Mouse (Mus musculus) Patski (cell line): ENCODE results near the gene Pbp2. TPM values are rescaled to one million over a fixed set of nuclear protein-coding genes. Genes with fewer than 3 reads are reported as not detected.

ENCODE experiments used
- ATAC-seq: fragments of 100-300 bp; one replicate; pipeline ENCODE4 v1.8.0; 2021
- CTCF ChIA-PET: fragments of 350-600 bp; sonication (Branson Sonifier 250); formaldehyde crosslinking; loops from one replicate; lab custom pipeline; 2022; ENCODE audit warnings: inconsistent platforms; lab: Charles Lee
- POLR2A ChIA-PET: fragments of 350-600 bp; sonication (Branson Sonifier 250); formaldehyde crosslinking; loops from one replicate; lab custom pipeline; 2022; ENCODE audit warnings: antibody characterized with exemption, inconsistent platforms; lab: Charles Lee
- DNase-seq: peaks from one replicate; pipeline ENCODE4 v3.0.0-alpha.2; 2011; ENCODE audit warnings: low read depth, low spot score
- H3K27me3 ChIP-seq: fragments of 371-371 bp; one replicate; pipeline ENCODE4 v1.5.1; 2021
- CTCF ChIP-seq: fragments of 100-300 bp; IDR thresholded peaks from one replicate; pipeline ENCODE4 v1.5.1; 2021
- in situ Hi-C: fragments of 300-500 bp; cut with MboI; formaldehyde crosslinking; loops from 3 replicates; pipeline ENCODE4 v1.11.1; 2018; ENCODE audit warnings: low pct_unique_long_range_greater_than_20kb, mixed read lengths
- polyA plus RNA-seq: library from polyadenylated mRNA; unstranded; gene quantifications from one replicate; pipeline ENCODE4 v1.2.3, GENCODE M21; 2021

Gene Pbp2
- polyA plus RNA-seq, 1 experiment from 2014 or later: not detected

- in situ Hi-C loops: no loop called here
- DNase-seq (no peak), ATAC-seq (no peak)
- H3K27me3 ChIP-seq: no peaks in the 10 kb centered on the region
- TF ChIP-seq CTCF: no peak
- CTCF ChIA-PET: interaction anchor here (1.3 to 1.6 kb wide), 2 partner anchors 8 to 10 kb away, joined by 3 to 4 read pairs; no protein-coding TSS in a partner anchor
- POLR2A ChIA-PET: interaction anchor here (1.0 to 1.1 kb wide), 2 partner anchors 10 to 25 kb away, joined by 3 read pairs; no protein-coding TSS in a partner anchor
Measured at GRCm38 (mm10) chr6:135302421-135303125, 7.6 kb downstream of the Pbp2 start.

- no peaks in the 10 kb centered on the region for H3K27me3 ChIP-seq
- CTCF ChIA-PET: no interaction called here
- ATAC-seq (no peak), DNase-seq (no peak)
- TF ChIP-seq CTCF: no peak
- in situ Hi-C loops: no loop called here
- POLR2A ChIA-PET: interaction anchor here (0.6 kb wide), 1 partner anchor 1227 kb away, joined by 5 read pairs; no protein-coding TSS in a partner anchor
Measured at GRCm38 (mm10) chr6:135300469-135300868, 9.7 kb downstream of the Pbp2 start.

GRCm38 (mm10) chr6:135299024-135299550 lies 11.1 kb downstream of the Pbp2 start:
- in situ Hi-C loops: no loop called here

GRCm38 (mm10) chr6:135297570-135297969 lies 12.6 kb downstream of the Pbp2 start:
- DNase-seq: no peak
- POLR2A ChIA-PET: no interaction called here
- TF ChIP-seq CTCF: no peak

More at GRCm38 (mm10) chr6:135299024-135299550, 11.1 kb downstream of the Pbp2 start:
- no peaks in the 10 kb centered on the region for H3K27me3 ChIP-seq
- CTCF ChIA-PET: no interaction called here
- DNase-seq: no peak
- no peak for ATAC-seq
- POLR2A ChIA-PET: no interaction called here
- no peak for TF ChIP-seq CTCF

GRCm38 (mm10) chr6:135296267-135296666 lies 13.9 kb downstream of the Pbp2 start:
- ChIA-PET POLR2A (no interaction called here), CTCF (interaction anchor here (0.7 to 1.8 kb wide), 3 partner anchors 17 to 35 kb away, joined by 3 to 4 read pairs (median 3); no protein-coding TSS in a partner anchor)
- DNase-seq: no peak
- TF ChIP-seq CTCF: no peak
- no peak for ATAC-seq
- H3K27me3 ChIP-seq: no peaks in the 10 kb centered on the region
- in situ Hi-C loops: no loop called here

More at GRCm38 (mm10) chr6:135297570-135297969, 12.6 kb downstream of the Pbp2 start:
- CTCF ChIA-PET: no interaction called here
- no peak for ATAC-seq
- in situ Hi-C loops: no loop called here
- H3K27me3 ChIP-seq: no peaks in the 10 kb centered on the region

GRCm38 (mm10) chr6:135295082-135295861 lies 14.9 kb downstream of the Pbp2 start:
- POLR2A ChIA-PET: interaction anchor here (0.6 kb wide), 1 partner anchor 17 kb away, joined by 3 read pairs; no protein-coding TSS in a partner anchor
- TF ChIP-seq CTCF: no peak
- H3K27me3 ChIP-seq: no peaks in the 10 kb centered on the region
- ATAC-seq: no peak
- in situ Hi-C loops: no loop called here
- CTCF ChIA-PET: interaction anchor here (1.6 to 2.3 kb wide), 4 partner anchors 16 to 56 kb away, joined by 3 to 6 read pairs (median 4); no protein-coding TSS in a partner anchor
- no peak for DNase-seq

GRCm38 (mm10) chr6:135294150-135294549 lies 16.1 kb downstream of the Pbp2 start:
- in situ Hi-C loops: no loop called here
- no peak for ATAC-seq

GRCm38 (mm10) chr6:135292391-135292790 lies 17.8 kb downstream of the Pbp2 start:
- ATAC-seq (no peak), DNase-seq (no peak)
- in situ Hi-C loops: no loop called here
- ChIA-PET POLR2A (no interaction called here), CTCF (interaction anchor here (1.0 to 1.9 kb wide), 3 partner anchors 10 to 21 kb away, joined by 3 to 4 read pairs (median 3); no protein-coding TSS in a partner anchor)
- no peak for TF ChIP-seq CTCF
- no peaks in the 10 kb centered on the region for H3K27me3 ChIP-seq

More at GRCm38 (mm10) chr6:135294150-135294549, 16.1 kb downstream of the Pbp2 start:
- no peaks in the 10 kb centered on the region for H3K27me3 ChIP-seq
- no peak for DNase-seq
- ChIA-PET CTCF (interaction anchor here (0.9 to 2.3 kb wide), 2 partner anchors 9 to 23 kb away, joined by 4 to 6 read pairs; no protein-coding TSS in a partner anchor), POLR2A (no interaction called here)
- no peak for TF ChIP-seq CTCF

- no peaks in the 10 kb centered on the region for H3K27me3 ChIP-seq
- no peak for DNase-seq
- no peak for ATAC-seq
- ChIA-PET POLR2A (no interaction called here), CTCF (interaction anchor here (1.0 kb wide), 1 partner anchor 409 kb away, joined by 3 read pairs; no protein-coding TSS in a partner anchor)
- in situ Hi-C loops: no loop called here
- no peak for TF ChIP-seq CTCF
Measured at GRCm38 (mm10) chr6:135279856-135280255, 30.3 kb downstream of the Pbp2 start.

GRCm38 (mm10) chr6:135279286-135279685 lies 30.9 kb downstream of the Pbp2 start:
- DNase-seq: no peak
- ATAC-seq: no peak
- TF ChIP-seq CTCF: no peak
- no peaks in the 10 kb centered on the region for H3K27me3 ChIP-seq
- in situ Hi-C loops: no loop called here
- POLR2A ChIA-PET: no interaction called here
- CTCF ChIA-PET: interaction anchor here (1.0 to 1.2 kb wide), 2 partner anchors 16 to 408 kb away, joined by 3 to 4 read pairs; no protein-coding TSS in a partner anchor
